Mouse (Mus musculus): Measurements from ENCODE around the gene Eif2ak4.

Gene Eif2ak4

GRCm38 (mm10) chr2:118466601-118467000 is 78.2 kb downstream of the Eif2ak4 start:
- DNase-seq: no peak

GRCm38 (mm10) chr2:118468354-118468753 is 79.9 kb downstream of the Eif2ak4 start:
- no peak for DNase-seq

- DNase-seq: peak in 1 of 2 experiments; percentile 17
Observed at GRCm38 (mm10) chr2:118478833-118479549, 90.6 kb downstream of the Eif2ak4 start.

- DNase-seq: peak; percentile 94 to 95
Observed at GRCm38 (mm10) chr2:118479550-118479909, 91.1 kb downstream of the Eif2ak4 start, which contains the start of gene Srp14. Srp14 (minus strand) TSS chr2:118479711.

- DNase-seq: no peak
Observed at GRCm38 (mm10) chr2:118480886-118481285, 92.5 kb downstream of the Eif2ak4 start.

- DNase-seq: no peak
Observed at GRCm38 (mm10) chr2:118483032-118483431, 94.6 kb downstream of the Eif2ak4 start.

- no peak for DNase-seq
Observed at GRCm38 (mm10) chr2:118484386-118484898, 96.0 kb downstream of the Eif2ak4 start.

- no peak for DNase-seq
Observed at GRCm38 (mm10) chr2:118485415-118485814, 97.0 kb downstream of the Eif2ak4 start.

GRCm38 (mm10) chr2:118486933-118487332 is 98.5 kb downstream of the Eif2ak4 start:
- peak; percentile 76 to 86 for DNase-seq

- DNase-seq: no peak
Observed at GRCm38 (mm10) chr2:118487806-118488205, 99.4 kb downstream of the Eif2ak4 start.

- no peak for DNase-seq
Observed at GRCm38 (mm10) chr2:118490241-118491091, 102.0 kb downstream of the Eif2ak4 start.

GRCm38 (mm10) chr2:118491281-118491731 is 102.9 kb downstream of the Eif2ak4 start:
- no peak for DNase-seq

- DNase-seq: no peak
Observed at GRCm38 (mm10) chr2:118491741-118492395, 103.5 kb downstream of the Eif2ak4 start.

- DNase-seq: no peak
Observed at GRCm38 (mm10) chr2:118495024-118495423, 106.6 kb downstream of the Eif2ak4 start.

GRCm38 (mm10) chr2:118497890-118498289 is 109.5 kb downstream of the Eif2ak4 start:
- no peak for DNase-seq

GRCm38 (mm10) chr2:118498476-118498875 is 110.1 kb downstream of the Eif2ak4 start:
- no peak for DNase-seq

- no peak for DNase-seq
Observed at GRCm38 (mm10) chr2:118499135-118499961, 110.9 kb downstream of the Eif2ak4 start.

- DNase-seq: no peak
Observed at GRCm38 (mm10) chr2:118500191-118500590, 111.8 kb downstream of the Eif2ak4 start.

- DNase-seq: no peak
Observed at GRCm38 (mm10) chr2:118507126-118507525, 118.7 kb downstream of the Eif2ak4 start.

GRCm38 (mm10) chr2:118509688-118510446 is 121.4 kb downstream of the Eif2ak4 start:
- DNase-seq: no peak

Data from cerebellum, adult 18-20 months (tissue).